Mouse (Mus musculus): ENCODE data around the gene Mical2. TPM values are rescaled to one million over a fixed set of nuclear protein-coding genes. Genes with fewer than 3 reads are reported as not detected.

The Mical2 gene
- polyA plus RNA-seq (2015; fragmentation: Nextera tagmentation; extraction: Ambion mirVana) = 12.5 and 12.7 TPM in 2 replicates

GRCm38 (mm10) chr7:112225615-112226262, at the start of gene Mical2:
Gene Mical2 (plus strand): TSS chr7:112225856.
- H3K27ac ChIP-seq = peak within 1 kb of the TSS; percentile 61; the same call in 1 of the 2 replicates
- no peaks in the 10 kb centered on the region for H3K27me3 ChIP-seq (replicated peaks)
- peak within 1 kb of the TSS; percentile 72 for H3K4me3 ChIP-seq (replicated peaks)
- H3K9me3 ChIP-seq = no peaks in the 10 kb centered on the region
- H3K4me2 ChIP-seq = peak within 1 kb of the TSS; percentile 98
- WGBS = under 1% methylated on average over 53 of the region's 53 CpGs
- peaks cover 19% of the 10 kb centered on the region for H3K4me1 ChIP-seq
- no peaks in the 10 kb centered on the region for H3K36me3 ChIP-seq
- peak; percentile 97 for ATAC-seq (ENCODE audit: insufficient read depth, low FRiP score, low read depth)
- H3K9ac ChIP-seq = peak within 1 kb of the TSS; percentile 46

DNA sequence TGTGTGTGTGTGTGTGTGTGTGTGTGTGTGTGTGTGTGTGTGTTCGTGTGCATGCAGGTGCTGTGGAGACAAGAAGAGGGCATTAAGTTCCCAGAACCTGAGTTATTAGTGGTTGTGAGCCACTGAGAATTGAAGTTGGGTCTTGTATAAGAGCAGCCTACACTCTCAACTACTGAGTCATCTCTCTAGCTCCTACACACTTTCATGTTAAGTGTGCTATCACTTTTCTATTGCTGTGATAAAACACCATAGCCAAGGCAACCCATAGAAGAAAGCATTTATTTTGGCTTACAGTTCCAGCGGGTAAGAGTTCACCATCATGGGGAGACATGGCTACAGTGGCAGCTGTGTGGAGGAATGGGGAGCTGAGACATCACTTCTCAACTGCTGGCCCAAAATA, 49.0 kb upstream of the Mical2 start:
- Histone ChIP-seq H3K36me3 (no peaks in the 10 kb centered on the region), H3K4me2 (no peak overlapping the region), H3K9me3 (no peaks in the 10 kb centered on the region), H3K9ac (no peak overlapping the region), H3K27me3 (replicated peaks) (no peaks in the 10 kb centered on the region), H3K4me1 (peaks cover 7% of the 10 kb centered on the region; the same call in 1 of the 2 replicates), H3K4me3 (replicated peaks) (no peak overlapping the region), H3K27ac (no peak overlapping the region)
- no peak for ATAC-seq (ENCODE audit: insufficient read depth, low FRiP score, low read depth)
- WGBS = 87% methylated on average over 2 of the region's 2 CpGs

- Histone ChIP-seq H3K36me3 (no peaks in the 10 kb centered on the region), H3K27me3 (replicated peaks) (no peaks in the 10 kb centered on the region), H3K4me1 (peaks cover 7% of the 10 kb centered on the region; the same call in 1 of the 2 replicates), H3K4me2 (peak overlapping the region; percentile 38; the same call in 1 of the 2 replicates), H3K27ac (no peak overlapping the region), H3K9ac (no peak overlapping the region), H3K4me3 (replicated peaks) (no peak overlapping the region), H3K9me3 (no peaks in the 10 kb centered on the region)
- ATAC-seq (ENCODE audit: insufficient read depth, low FRiP score, low read depth) = peak; percentile 70
- WGBS = 14% methylated on average over 9 of the region's 10 CpGs
Observed at GRCm38 (mm10) chr7:112180235-112180705, 45.4 kb upstream of the Mical2 start.

GRCm38 (mm10) chr7:112183258-112183841, 42.3 kb upstream of the Mical2 start:
- Histone ChIP-seq H3K9me3 (no peaks in the 10 kb centered on the region), H3K36me3 (no peaks in the 10 kb centered on the region), H3K27me3 (replicated peaks) (no peaks in the 10 kb centered on the region), H3K27ac (no peak overlapping the region), H3K4me1 (peaks cover 10% of the 10 kb centered on the region; the same call in 1 of the 2 replicates), H3K4me2 (no peak overlapping the region), H3K9ac (no peak overlapping the region), H3K4me3 (replicated peaks) (no peak overlapping the region)
- ATAC-seq (ENCODE audit: insufficient read depth, low FRiP score, low read depth) = peak; percentile 12; the same call in 1 of the 2 replicates
- 30% methylated on average over 5 of the region's 5 CpGs for WGBS

DNA sequence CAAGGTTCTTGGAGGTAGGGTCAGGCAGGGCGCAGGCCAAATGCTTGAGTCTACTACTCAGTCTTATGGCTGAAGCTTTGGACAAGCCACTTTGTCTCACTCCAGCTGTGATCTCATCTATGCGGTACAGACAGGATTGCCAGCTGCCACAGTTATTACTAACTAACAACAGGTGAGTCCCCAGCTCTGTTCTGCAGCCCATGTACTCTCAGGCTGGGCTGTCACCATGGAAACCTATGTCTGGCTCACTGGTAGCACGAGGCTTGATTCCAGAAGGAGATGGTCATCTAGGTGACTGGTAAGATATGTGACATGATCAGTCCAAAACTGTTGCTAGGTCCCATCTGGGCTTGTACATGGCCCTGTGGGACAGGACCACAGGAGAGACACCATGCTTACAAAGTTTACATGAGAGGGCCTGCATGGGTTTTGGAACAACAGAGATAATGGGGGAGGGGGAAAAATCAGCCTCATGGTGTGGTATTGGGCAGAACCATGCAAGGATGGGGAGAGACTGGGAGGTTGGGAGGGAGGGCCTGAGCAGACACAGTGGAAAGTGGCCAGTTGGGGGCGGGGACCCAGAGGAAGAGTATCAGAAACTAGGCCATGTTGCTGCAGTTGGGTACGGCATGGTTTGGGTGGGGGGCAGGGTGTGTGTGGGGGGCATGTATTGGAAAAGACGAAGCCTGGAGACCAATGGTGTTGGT, 41.0 kb upstream of the Mical2 start:
- ATAC-seq (ENCODE audit: insufficient read depth, low FRiP score, low read depth) = no peak
- 84% methylated on average over 6 of the region's 6 CpGs for WGBS
- H3K27ac ChIP-seq = no peak overlapping the region
- peaks cover 15% of the 10 kb centered on the region for H3K4me1 ChIP-seq
- no peaks in the 10 kb centered on the region for H3K36me3 ChIP-seq
- no peaks in the 10 kb centered on the region for H3K9me3 ChIP-seq
- H3K4me3 ChIP-seq (replicated peaks) = no peak overlapping the region
- no peaks in the 10 kb centered on the region for H3K27me3 ChIP-seq (replicated peaks)
- H3K9ac ChIP-seq = no peak overlapping the region
- no peak overlapping the region for H3K4me2 ChIP-seq

DNA sequence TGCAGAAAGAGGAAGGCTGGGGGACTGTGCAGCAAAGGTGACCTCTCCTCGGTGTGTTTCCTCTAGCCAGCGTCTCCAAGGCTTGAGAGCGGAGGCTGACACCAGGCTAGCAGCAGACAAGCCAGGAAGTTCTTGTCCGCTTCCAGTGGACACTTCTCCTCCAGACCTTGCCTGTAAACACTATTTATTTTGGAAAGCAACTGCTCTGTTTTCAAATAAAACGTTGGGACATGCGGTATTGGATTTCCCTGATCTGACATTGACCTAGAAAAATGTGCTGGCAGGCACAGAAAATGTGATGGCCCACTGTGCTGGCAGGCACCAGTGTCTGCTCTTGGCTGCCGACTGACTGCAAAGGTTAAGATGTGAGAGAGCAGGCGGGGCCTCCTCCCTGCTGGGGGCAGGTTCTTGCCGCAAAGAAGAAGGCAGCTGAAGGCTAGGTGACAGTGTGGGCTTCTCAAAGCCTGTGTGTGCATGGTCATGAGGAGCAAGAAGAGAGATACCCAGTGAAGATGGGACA, 40.4 kb upstream of the Mical2 start:
- H3K4me2 ChIP-seq = no peak overlapping the region
- peaks cover 12% of the 10 kb centered on the region for H3K4me1 ChIP-seq
- H3K27ac ChIP-seq = no peak overlapping the region
- 62% methylated on average over 9 of the region's 9 CpGs for WGBS
- no peaks in the 10 kb centered on the region for H3K36me3 ChIP-seq
- no peak for ATAC-seq (ENCODE audit: insufficient read depth, low FRiP score, low read depth)
- no peaks in the 10 kb centered on the region for H3K27me3 ChIP-seq (replicated peaks)
- H3K9me3 ChIP-seq = no peaks in the 10 kb centered on the region
- no peak overlapping the region for H3K9ac ChIP-seq
- H3K4me3 ChIP-seq (replicated peaks) = no peak overlapping the region

GRCm38 (mm10) chr7:112186871-112187270, 38.8 kb upstream of the Mical2 start:
- Histone ChIP-seq H3K4me2 (no peak overlapping the region), H3K4me1 (peaks cover 9% of the 10 kb centered on the region; the same call in 1 of the 2 replicates), H3K9ac (no peak overlapping the region), H3K27me3 (replicated peaks) (no peaks in the 10 kb centered on the region), H3K9me3 (no peaks in the 10 kb centered on the region), H3K36me3 (no peaks in the 10 kb centered on the region), H3K4me3 (replicated peaks) (no peak overlapping the region), H3K27ac (no peak overlapping the region)
- ATAC-seq (ENCODE audit: insufficient read depth, low FRiP score, low read depth) = no peak
- WGBS = 87% methylated on average over 7 of the region's 7 CpGs

DNA sequence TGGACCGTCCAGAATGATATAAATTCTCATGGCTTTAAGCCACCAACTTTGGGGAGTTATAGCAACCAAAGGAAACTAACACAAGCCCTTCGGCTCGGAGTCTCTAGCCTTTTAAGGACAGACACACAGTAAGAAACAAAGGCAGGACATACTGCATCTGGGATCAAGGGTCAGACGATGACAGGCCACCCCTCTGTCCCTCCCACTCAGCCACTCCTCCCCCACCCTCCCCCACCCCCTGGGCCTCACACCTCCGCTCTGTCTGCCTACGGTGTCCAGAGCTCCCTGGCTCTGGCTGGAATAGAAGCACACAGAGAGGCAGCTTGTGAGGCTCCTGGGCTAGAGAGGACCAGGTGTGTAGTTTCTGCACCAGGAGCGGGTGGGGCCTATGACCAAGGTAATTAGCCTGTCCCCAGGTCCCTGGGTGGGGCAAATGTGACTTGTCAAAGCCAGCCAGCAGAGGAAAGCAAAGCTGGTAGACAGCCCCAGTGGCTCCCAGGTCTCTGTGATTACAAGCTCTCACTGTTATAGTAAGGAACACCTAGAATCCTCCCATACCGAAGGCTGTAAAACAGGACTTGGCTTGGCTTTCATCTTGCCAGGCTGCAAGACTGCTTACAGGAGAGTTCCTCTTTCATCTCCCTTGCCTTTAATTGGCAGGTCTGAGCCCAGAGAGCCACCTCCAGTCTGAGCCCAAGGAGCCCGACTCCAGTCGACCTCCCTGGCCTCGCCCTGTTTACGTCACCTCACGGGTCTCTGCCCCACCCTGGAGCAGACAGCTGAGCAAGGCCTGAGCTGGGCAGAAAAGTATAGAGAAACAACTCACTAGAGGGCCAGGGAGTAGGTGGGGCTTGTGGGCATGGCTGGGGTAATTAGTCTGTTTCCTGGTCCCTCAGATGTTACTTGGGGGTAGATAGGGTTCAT, 37.9 kb upstream of the Mical2 start:
- no peaks in the 10 kb centered on the region for H3K27me3 ChIP-seq (replicated peaks)
- H3K36me3 ChIP-seq = no peaks in the 10 kb centered on the region
- peaks cover 9% of the 10 kb centered on the region; the same call in 1 of the 2 replicates for H3K4me1 ChIP-seq
- H3K4me3 ChIP-seq (replicated peaks) = no peak overlapping the region
- H3K9ac ChIP-seq = no peak overlapping the region
- ATAC-seq (ENCODE audit: insufficient read depth, low FRiP score, low read depth) = peak; percentile 56
- H3K4me2 ChIP-seq = no peak overlapping the region
- peak overlapping the region; percentile 68 for H3K27ac ChIP-seq
- 51% methylated on average over 13 of the region's 13 CpGs for WGBS
- no peaks in the 10 kb centered on the region for H3K9me3 ChIP-seq

- H3K4me1 ChIP-seq = peaks cover 9% of the 10 kb centered on the region; the same call in 1 of the 2 replicates
- no peak for ATAC-seq (ENCODE audit: insufficient read depth, low FRiP score, low read depth)
- H3K9me3 ChIP-seq = no peaks in the 10 kb centered on the region
- WGBS = 74% methylated on average over 4 of the region's 4 CpGs
- H3K27me3 ChIP-seq (replicated peaks) = no peaks in the 10 kb centered on the region
- H3K36me3 ChIP-seq = no peaks in the 10 kb centered on the region
- no peak overlapping the region for H3K4me2 ChIP-seq
- no peak overlapping the region for H3K27ac ChIP-seq
- H3K9ac ChIP-seq = no peak overlapping the region
- H3K4me3 ChIP-seq (replicated peaks) = no peak overlapping the region
Observed at GRCm38 (mm10) chr7:112192237-112192636, 33.4 kb upstream of the Mical2 start.

DNA sequence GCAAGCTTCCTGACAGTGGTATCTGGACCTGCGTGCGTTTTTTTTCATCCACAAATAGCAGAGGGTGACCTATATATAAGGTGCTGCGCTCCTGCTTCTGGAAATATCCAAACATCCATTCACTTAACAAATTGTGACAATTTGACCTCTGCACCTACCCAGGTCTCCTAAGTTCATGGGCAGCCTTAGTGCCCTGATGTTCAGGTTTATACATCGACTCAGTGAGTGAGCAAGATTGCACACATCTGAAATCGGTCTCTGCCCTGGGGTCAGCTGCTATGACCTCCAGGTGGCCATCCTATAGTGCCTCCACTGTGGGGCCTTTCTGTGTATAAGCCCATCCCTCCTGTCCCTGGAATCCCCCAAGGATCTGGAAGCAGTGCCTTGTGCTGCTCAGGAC, 32.9 kb upstream of the Mical2 start:
- no peak for ATAC-seq (ENCODE audit: insufficient read depth, low FRiP score, low read depth)
- 71% methylated on average over 5 of the region's 5 CpGs for WGBS
- Histone ChIP-seq H3K4me1 (peaks cover 9% of the 10 kb centered on the region; the same call in 1 of the 2 replicates), H3K4me3 (replicated peaks) (no peak overlapping the region), H3K9ac (no peak overlapping the region), H3K27ac (no peak overlapping the region), H3K9me3 (no peaks in the 10 kb centered on the region), H3K27me3 (replicated peaks) (no peaks in the 10 kb centered on the region), H3K36me3 (no peaks in the 10 kb centered on the region), H3K4me2 (no peak overlapping the region)

DNA sequence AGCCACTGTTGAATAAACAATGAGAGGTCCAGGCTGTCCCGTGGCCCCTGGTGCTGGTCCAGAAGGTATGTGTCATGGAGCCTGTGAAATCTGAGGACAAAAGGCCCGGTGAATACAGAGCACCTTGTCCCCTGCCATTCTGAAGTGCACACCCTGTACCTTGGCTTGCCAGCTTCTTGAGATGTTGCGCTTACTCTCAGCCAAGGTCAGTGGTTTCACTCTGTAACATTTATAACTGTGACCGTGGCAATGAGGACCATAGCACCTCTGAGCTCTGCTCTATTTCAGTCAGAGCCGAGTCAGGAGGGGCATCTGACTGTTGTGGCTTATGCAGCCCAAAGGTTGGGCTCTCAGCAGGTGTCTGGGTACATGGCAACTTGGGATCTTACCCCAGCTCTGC, 31.4 kb upstream of the Mical2 start:
- Histone ChIP-seq H3K36me3 (no peaks in the 10 kb centered on the region), H3K4me1 (no peaks in the 10 kb centered on the region), H3K27me3 (replicated peaks) (no peaks in the 10 kb centered on the region), H3K4me2 (no peak overlapping the region), H3K9ac (no peak overlapping the region), H3K9me3 (no peaks in the 10 kb centered on the region), H3K27ac (no peak overlapping the region), H3K4me3 (replicated peaks) (no peak overlapping the region)
- 74% methylated on average over 5 of the region's 5 CpGs for WGBS
- no peak for ATAC-seq (ENCODE audit: insufficient read depth, low FRiP score, low read depth)
